Mouse (Mus musculus) midbrain, embryonic 16.5 days (tissue): ENCODE measurements around the gene Herc6. TPM values are rescaled to one million over a fixed set of nuclear protein-coding genes. Genes with fewer than 3 reads are reported as not detected.

ENCODE experiments used
- ATAC-seq: fragments of 200-750 bp; cut with Nextera tagmentation; 2 replicates; pipeline ENCODE4 v1.8.0; 2017; ENCODE audit warnings: moderate TSS enrichment
- H3K27ac ChIP-seq: fragments of 300-500 bp; sonication (generic); 2 replicates; pipeline ENCODE4 v1.5.1; 2014; ENCODE audit warnings: mild to moderate bottlenecking, low read length, mixed read lengths
- H3K27me3 ChIP-seq: fragments of 300-500 bp; sonication (generic); 2 replicates; pipeline ENCODE4 v1.6.1; 2014; ENCODE audit warnings: low read depth, low read length, mixed read lengths; ENCODE audit not compliant: control insufficient read depth, insufficient read depth
- H3K36me3 ChIP-seq: fragments of 300-500 bp; sonication (generic); 2 replicates; pipeline ENCODE4 v1.6.1; 2014; ENCODE audit warnings: mild to moderate bottlenecking, low read length, moderate library complexity, mixed read lengths; ENCODE audit not compliant: control insufficient read depth, insufficient read depth
- H3K4me1 ChIP-seq: fragments of 300-500 bp; sonication (generic); 2 replicates; pipeline ENCODE4 v1.6.1; 2014; ENCODE audit warnings: mild to moderate bottlenecking, low read length, mixed read lengths; ENCODE audit not compliant: control insufficient read depth, insufficient read depth
- H3K4me2 ChIP-seq: fragments of 300-500 bp; sonication (generic); 2 replicates; pipeline ENCODE4 v1.6.1; 2014; ENCODE audit warnings: mild to moderate bottlenecking, low read length, mixed read lengths
- H3K4me3 ChIP-seq: fragments of 300-500 bp; sonication (generic); 2 replicates; pipeline ENCODE4 v1.5.1; 2014; ENCODE audit warnings: low read depth, mild to moderate bottlenecking, low read length, moderate library complexity, mixed read lengths
- H3K9ac ChIP-seq: fragments of 300-500 bp; sonication (generic); 2 replicates; pipeline ENCODE4 v1.6.1; 2014; ENCODE audit warnings: low read depth, low read length, mixed read lengths
- H3K9me3 ChIP-seq: fragments of 300-500 bp; sonication (generic); replicated peaks from 2 replicates; pipeline ENCODE4 v1.6.1; 2014; ENCODE audit warnings: mild to moderate bottlenecking, low read length, mixed read lengths; ENCODE audit not compliant: control insufficient read depth, poor library complexity, severe bottlenecking
- WGBS: fragments of 180-500 bp; shearing (Covaris S2); extraction: QIAGEN DNeasy Blood & Tissue Kit; methylation state at CpG from one replicate; pipeline ENCODE4 v1.1.7; 2014; 5-methylcytosine and 5-hydroxymethylcytosine counted together
- polyA plus RNA-seq: library from polyadenylated mRNA; unstranded; fragments of >200 nt; fragmentation: Nextera tagmentation; extraction: Ambion mirVana; gene quantifications from 2 replicates; pipeline ENCODE4 v1.2.1, GENCODE M21; 2015

The Herc6 gene
- polyA plus RNA-seq, 1 experiment from 2014 or later, result 0.83 TPM

- Histone ChIP-seq H3K27me3 (no peaks in the 10 kb centered on the region), H3K4me2 (no peak overlapping the region), H3K4me1 (no peaks in the 10 kb centered on the region), H3K36me3 (no peaks in the 10 kb centered on the region), H3K4me3 (no peak overlapping the region), H3K27ac (no peak overlapping the region), H3K9me3 (0 out of 2 replicates have a peak, but pooled peaks cover 2% of the 10 kb centered on the region), H3K9ac (no peak overlapping the region)
- WGBS, result 93% methylated on average over 7 of the region's 7 CpGs
- ATAC-seq, result no peak
Measured at GRCm38 (mm10) chr6:57565452-57565851, 15.3 kb upstream of the Herc6 start.

GRCm38 (mm10) chr6:57567630-57568029, 13.2 kb upstream of the Herc6 start:
- Histone ChIP-seq H3K9ac (no peak overlapping the region), H3K4me2 (no peak overlapping the region), H3K27ac (no peak overlapping the region), H3K4me3 (no peak overlapping the region), H3K4me1 (no peaks in the 10 kb centered on the region), H3K9me3 (no peaks in the 10 kb centered on the region), H3K27me3 (no peaks in the 10 kb centered on the region), H3K36me3 (no peaks in the 10 kb centered on the region)
- WGBS, result 91% methylated on average over 2 of the region's 2 CpGs
- no peak for ATAC-seq

- 13% methylated on average over 6 of the region's 6 CpGs for WGBS
Measured at GRCm38 (mm10) chr6:57570170-57570974, 10.4 kb upstream of the Herc6 start.

GRCm38 (mm10) chr6:57571587-57571986, 9.2 kb upstream of the Herc6 start:
- Histone ChIP-seq H3K9ac (no peak overlapping the region), H3K4me1 (no peaks in the 10 kb centered on the region), H3K27ac (no peak overlapping the region), H3K9me3 (no peaks in the 10 kb centered on the region), H3K4me2 (no peak overlapping the region), H3K4me3 (no peak overlapping the region), H3K36me3 (no peaks in the 10 kb centered on the region), H3K27me3 (no peaks in the 10 kb centered on the region)
- ATAC-seq, result no peak

More at GRCm38 (mm10) chr6:57570170-57570974, 10.4 kb upstream of the Herc6 start:
- ATAC-seq, result peak; percentile 62
- Histone ChIP-seq H3K4me3 (no peak overlapping the region), H3K9me3 (no peaks in the 10 kb centered on the region), H3K4me2 (no peak overlapping the region), H3K4me1 (no peaks in the 10 kb centered on the region), H3K36me3 (no peaks in the 10 kb centered on the region), H3K27ac (no peak overlapping the region), H3K9ac (no peak overlapping the region), H3K27me3 (no peaks in the 10 kb centered on the region)

- no peaks in the 10 kb centered on the region for H3K36me3 ChIP-seq
- H3K9me3 ChIP-seq, result no peaks in the 10 kb centered on the region
- no peak overlapping the region for H3K9ac ChIP-seq
- H3K4me2 ChIP-seq, result peak overlapping the region; percentile 58
- no peak overlapping the region; the same call in 1 of the 2 replicates for H3K4me3 ChIP-seq
- no peak for ATAC-seq
- H3K27ac ChIP-seq, result no peak overlapping the region
- H3K4me1 ChIP-seq, result 0 out of 2 replicates have a peak, but pooled peaks cover 3% of the 10 kb centered on the region
- WGBS, result 89% methylated on average over 12 of the region's 12 CpGs
- no peaks in the 10 kb centered on the region for H3K27me3 ChIP-seq
Measured at GRCm38 (mm10) chr6:57581595-57581994, 795 bp downstream of the Herc6 start.

GRCm38 (mm10) chr6:57582356-57582755, 1.6 kb downstream of the Herc6 start:
- Histone ChIP-seq H3K4me2 (no peak overlapping the region), H3K36me3 (no peaks in the 10 kb centered on the region), H3K4me3 (no peak overlapping the region), H3K9me3 (no peaks in the 10 kb centered on the region), H3K27ac (no peak overlapping the region), H3K9ac (no peak overlapping the region), H3K4me1 (0 out of 2 replicates have a peak, but pooled peaks cover 3% of the 10 kb centered on the region), H3K27me3 (no peaks in the 10 kb centered on the region)
- WGBS, result 85% methylated on average over 4 of the region's 4 CpGs
- ATAC-seq, result no peak

- no peaks in the 10 kb centered on the region for H3K27me3 ChIP-seq
- no peak overlapping the region for H3K4me2 ChIP-seq
- no peak overlapping the region for H3K9ac ChIP-seq
- no peak overlapping the region for H3K4me3 ChIP-seq
- H3K36me3 ChIP-seq, result no peaks in the 10 kb centered on the region
- H3K9me3 ChIP-seq, result no peaks in the 10 kb centered on the region
- ATAC-seq, result no peak
- H3K27ac ChIP-seq, result no peak overlapping the region
- 93% methylated on average over 7 of the region's 7 CpGs for WGBS
- H3K4me1 ChIP-seq, result no peaks in the 10 kb centered on the region
Measured at GRCm38 (mm10) chr6:57605546-57606307, 24.9 kb downstream of the Herc6 start.

- WGBS, result 91% methylated on average over 2 of the region's 2 CpGs
- no peaks in the 10 kb centered on the region for H3K9me3 ChIP-seq
- no peak for ATAC-seq
- H3K4me3 ChIP-seq, result no peak overlapping the region
- no peak overlapping the region for H3K9ac ChIP-seq
- no peaks in the 10 kb centered on the region for H3K4me1 ChIP-seq
- no peaks in the 10 kb centered on the region for H3K27me3 ChIP-seq
- H3K36me3 ChIP-seq, result no peaks in the 10 kb centered on the region
- H3K4me2 ChIP-seq, result no peak overlapping the region
- no peak overlapping the region for H3K27ac ChIP-seq
Measured at GRCm38 (mm10) chr6:57607999-57608398, 27.2 kb downstream of the Herc6 start.

GRCm38 (mm10) chr6:57609631-57610030, 28.8 kb downstream of the Herc6 start:
- H3K9ac ChIP-seq, result no peak overlapping the region
- H3K4me3 ChIP-seq, result no peak overlapping the region
- ATAC-seq, result no peak
- no peak overlapping the region for H3K27ac ChIP-seq
- no peaks in the 10 kb centered on the region for H3K4me1 ChIP-seq
- H3K36me3 ChIP-seq, result no peaks in the 10 kb centered on the region
- no peaks in the 10 kb centered on the region for H3K9me3 ChIP-seq
- WGBS, result 39% methylated on average over 2 of the region's 2 CpGs
- H3K4me2 ChIP-seq, result no peak overlapping the region
- H3K27me3 ChIP-seq, result no peaks in the 10 kb centered on the region
